Mouse (Mus musculus): Measurements from ENCODE around the gene Olfr1090.

The Olfr1090 gene

DNA sequence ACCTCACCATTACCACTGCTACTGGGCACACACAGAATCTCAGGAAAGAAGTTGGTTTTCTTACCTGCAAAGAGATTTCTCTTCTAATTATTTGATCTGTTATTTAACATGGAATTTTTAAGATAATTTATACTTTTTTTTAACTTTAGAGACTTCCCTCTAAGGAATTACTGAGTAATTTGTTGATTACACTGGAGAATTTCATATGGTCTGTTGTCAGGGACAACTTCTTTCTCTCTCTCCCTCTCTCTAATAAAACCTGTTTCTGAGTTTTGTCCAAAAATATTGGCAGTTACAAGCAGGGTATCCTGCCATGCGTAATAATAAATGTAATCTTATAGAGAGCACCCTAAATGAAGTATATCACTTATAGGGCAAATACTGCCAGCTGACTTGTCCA is at the start of gene Olfr1090:
Gene Olfr1090 (minus strand): TSS at position 101 of the 400 bp plus-strand sequence.
- DNase-seq (ENCODE audit: inconsistent ontology term) = no peak

DNA sequence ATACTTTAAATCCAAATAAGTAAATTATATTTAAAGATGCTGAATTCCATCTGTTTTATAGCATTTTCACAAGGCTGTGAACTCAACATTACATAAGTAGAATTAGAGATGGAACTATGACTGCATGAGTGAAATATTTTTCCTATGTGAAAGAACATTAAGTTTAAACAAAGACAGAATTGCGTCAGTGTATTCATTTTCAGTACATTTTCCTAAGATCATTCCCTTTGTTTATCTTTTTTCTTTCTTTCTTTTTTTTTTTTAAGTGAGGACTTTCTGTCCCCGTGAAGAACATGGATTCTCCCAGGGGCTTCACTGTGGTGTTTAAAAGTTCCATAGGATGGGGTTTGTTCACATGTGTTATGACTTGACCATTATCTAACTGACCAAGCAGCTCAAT is 23.4 kb upstream of the Olfr1090 start, which contains the start of gene Olfr1093:
Gene Olfr1093 (plus strand): TSS at position 301 of the 400 bp plus-strand sequence.
- DNase-seq (ENCODE audit: inconsistent ontology term) = no peak

- DNase-seq (ENCODE audit: inconsistent ontology term) = no peak
Measured at GRCm38 (mm10) chr2:86761050-86761449, 2.3 kb upstream of the Olfr1090 start.

GRCm38 (mm10) chr2:86733601-86734000 is 25.2 kb downstream of the Olfr1090 start, which contains the start of gene Olfr1089:
Gene Olfr1089 (minus strand): TSS chr2:86733701.
- no peak for DNase-seq (ENCODE audit: inconsistent ontology term)
